Mouse (Mus musculus) intestine, embryonic 14.5 days (tissue): ENCODE results near the gene 9230102O04Rik. TPM values are rescaled to one million over a fixed set of nuclear protein-coding genes. Genes with fewer than 3 reads are reported as not detected.

ENCODE experiments used
- ATAC-seq: fragments of 200-750 bp; cut with Nextera tagmentation; replicated peaks from 2 replicates; pipeline ENCODE4 v1.8.0; 2017; ENCODE audit warnings: low read depth, moderate number of reproducible peaks, moderate TSS enrichment, moderate library complexity; ENCODE audit not compliant: low FRiP score, low TSS enrichment
- DNase-seq: peaks from one replicate; pipeline ENCODE4 v3.0.0-alpha.2; 2018; ENCODE audit warnings: low spot score
- H3K27ac ChIP-seq: fragments of 300-500 bp; sonication (generic); 2 replicates; pipeline ENCODE4 v1.5.1; 2014; ENCODE audit warnings: low read depth, mild to moderate bottlenecking, control low read depth
- H3K27me3 ChIP-seq: fragments of 300-500 bp; sonication (generic); replicated peaks from 2 replicates; pipeline ENCODE4 v1.6.1; 2014; ENCODE audit warnings: low read length, control low read depth; ENCODE audit not compliant: control insufficient read depth, insufficient read depth
- H3K36me3 ChIP-seq: fragments of 300-500 bp; sonication (generic); 2 replicates; pipeline ENCODE4 v1.6.1; 2014; ENCODE audit warnings: low read length, control low read depth; ENCODE audit not compliant: control insufficient read depth, insufficient read depth
- H3K4me1 ChIP-seq: fragments of 300-500 bp; sonication (generic); replicated peaks from 2 replicates; pipeline ENCODE4 v1.6.1; 2014; ENCODE audit warnings: low read length, control low read depth, mixed read lengths; ENCODE audit not compliant: control insufficient read depth, insufficient read depth
- H3K4me2 ChIP-seq: fragments of 300-500 bp; sonication (generic); 2 replicates; pipeline ENCODE4 v1.6.1; 2014; ENCODE audit warnings: low read length
- H3K4me3 ChIP-seq: fragments of 300-500 bp; sonication (generic); 2 replicates; pipeline ENCODE4 v1.5.1; 2014; ENCODE audit warnings: low read depth, low read length, control low read depth, mixed read lengths
- H3K9ac ChIP-seq: fragments of 300-500 bp; sonication (generic); 2 replicates; pipeline ENCODE4 v1.6.1; 2014; ENCODE audit warnings: mild to moderate bottlenecking, low read length
- H3K9me3 ChIP-seq: fragments of 300-500 bp; sonication (generic); 2 replicates; pipeline ENCODE4 v1.6.1; 2016; ENCODE audit warnings: low read length, control low read depth; ENCODE audit not compliant: control insufficient read depth
- WGBS: fragments of 180-500 bp; shearing (Covaris S2); extraction: QIAGEN DNeasy Blood & Tissue Kit; methylation state at CpG from one replicate; pipeline ENCODE4 v1.1.7; 2014; 5-methylcytosine and 5-hydroxymethylcytosine counted together
- polyA plus RNA-seq: library from polyadenylated mRNA; unstranded; fragments of >200 nt; fragmentation: Nextera tagmentation; extraction: Ambion mirVana; gene quantifications from 2 replicates; pipeline ENCODE4 v1.2.1, GENCODE M21; 2014

The 9230102O04Rik gene
- polyA plus RNA-seq, 1 experiment from 2014 or later, result not detected

- Histone ChIP-seq H3K27me3 (peaks cover 71% of the 10 kb centered on the region), H3K4me1 (no peaks in the 10 kb centered on the region), H3K36me3 (no peaks in the 10 kb centered on the region), H3K4me3 (no peak overlapping the region), H3K27ac (no peak overlapping the region), H3K9ac (no peak overlapping the region), H3K9me3 (no peaks in the 10 kb centered on the region), H3K4me2 (no peak overlapping the region)
- no peak for ATAC-seq
- WGBS, result 15% methylated on average over 8 of the region's 8 CpGs
- no peak for DNase-seq
Observed at GRCm38 (mm10) chr2:9897846-9898245, 8.5 kb upstream of the 9230102O04Rik start.

- no peaks in the 10 kb centered on the region for H3K4me1 ChIP-seq
- no peak overlapping the region for H3K9ac ChIP-seq
- H3K36me3 ChIP-seq, result no peaks in the 10 kb centered on the region
- no peak for ATAC-seq
- H3K27me3 ChIP-seq, result peaks cover 84% of the 10 kb centered on the region
- peak; percentile 67 for DNase-seq
- H3K9me3 ChIP-seq, result no peaks in the 10 kb centered on the region
- peak overlapping the region; percentile 18; the same call in 1 of the 2 replicates for H3K4me2 ChIP-seq
- WGBS, result under 1% methylated on average over 22 of the region's 22 CpGs
- H3K27ac ChIP-seq, result no peak overlapping the region
- no peak overlapping the region; the same call in 1 of the 2 replicates for H3K4me3 ChIP-seq
Observed at GRCm38 (mm10) chr2:9896097-9896770, 6.9 kb upstream of the 9230102O04Rik start.

GRCm38 (mm10) chr2:9894836-9895593 is 5.7 kb upstream of the 9230102O04Rik start:
- no peak overlapping the region for H3K27ac ChIP-seq
- H3K4me2 ChIP-seq, result no peak overlapping the region
- H3K27me3 ChIP-seq, result peaks cover 96% of the 10 kb centered on the region
- no peaks in the 10 kb centered on the region for H3K36me3 ChIP-seq
- 2% methylated on average over 19 of the region's 19 CpGs for WGBS
- DNase-seq (no peak), ATAC-seq (no peak)
- H3K4me1 ChIP-seq, result no peaks in the 10 kb centered on the region
- H3K9ac ChIP-seq, result no peak overlapping the region
- no peak overlapping the region for H3K4me3 ChIP-seq
- no peaks in the 10 kb centered on the region for H3K9me3 ChIP-seq

- H3K9me3 ChIP-seq, result no peaks in the 10 kb centered on the region
Observed at GRCm38 (mm10) chr2:9893272-9893953, 4.1 kb upstream of the 9230102O04Rik start.

GRCm38 (mm10) chr2:9892541-9892940 is 3.2 kb upstream of the 9230102O04Rik start:
- Histone ChIP-seq H3K27ac (no peak overlapping the region), H3K4me3 (no peak overlapping the region), H3K9me3 (no peaks in the 10 kb centered on the region), H3K27me3 (peaks cover 97% of the 10 kb centered on the region), H3K4me2 (no peak overlapping the region), H3K36me3 (no peaks in the 10 kb centered on the region), H3K4me1 (no peaks in the 10 kb centered on the region), H3K9ac (no peak overlapping the region)
- WGBS, result 5% methylated on average over 7 of the region's 7 CpGs
- DNase-seq (no peak), ATAC-seq (no peak)

More at GRCm38 (mm10) chr2:9893272-9893953, 4.1 kb upstream of the 9230102O04Rik start:
- Histone ChIP-seq H3K4me3 (no peak overlapping the region), H3K9ac (no peak overlapping the region), H3K4me2 (no peak overlapping the region), H3K27ac (no peak overlapping the region), H3K4me1 (no peaks in the 10 kb centered on the region), H3K36me3 (no peaks in the 10 kb centered on the region), H3K27me3 (peaks cover 96% of the 10 kb centered on the region)
- ATAC-seq (no peak), DNase-seq (no peak)
- 4% methylated on average over 6 of the region's 6 CpGs for WGBS

- Histone ChIP-seq H3K9ac (no peak overlapping the region), H3K4me3 (no peak overlapping the region), H3K4me1 (no peaks in the 10 kb centered on the region), H3K36me3 (no peaks in the 10 kb centered on the region), H3K9me3 (no peaks in the 10 kb centered on the region), H3K27ac (no peak overlapping the region), H3K27me3 (peaks cover 97% of the 10 kb centered on the region), H3K4me2 (no peak overlapping the region)
- ATAC-seq, result no peak
- no peak for DNase-seq
- 2% methylated on average over 5 of the region's 5 CpGs for WGBS
Observed at GRCm38 (mm10) chr2:9890906-9891305, 1.6 kb upstream of the 9230102O04Rik start.

GRCm38 (mm10) chr2:9890251-9890650 is 911 bp upstream of the 9230102O04Rik start:
- Histone ChIP-seq H3K4me1 (no peaks in the 10 kb centered on the region), H3K4me3 (no peak overlapping the region), H3K4me2 (no peak overlapping the region), H3K9ac (no peak overlapping the region), H3K27me3 (peaks cover 97% of the 10 kb centered on the region), H3K27ac (no peak overlapping the region), H3K36me3 (no peaks in the 10 kb centered on the region), H3K9me3 (no peaks in the 10 kb centered on the region)
- ATAC-seq (no peak), DNase-seq (no peak)
- 5% methylated on average over 8 of the region's 8 CpGs for WGBS

- peak; percentile 68 for DNase-seq
- H3K27ac ChIP-seq, result no peak within 1 kb of the TSS
- no peaks in the 10 kb centered on the region for H3K4me1 ChIP-seq
- no peak for ATAC-seq
- H3K9me3 ChIP-seq, result no peaks in the 10 kb centered on the region
- H3K4me2 ChIP-seq, result peak within 1 kb of the TSS; percentile 31
- WGBS, result 1% methylated on average over 23 of the region's 23 CpGs
- peaks cover 97% of the 10 kb centered on the region for H3K27me3 ChIP-seq
- no peaks in the 10 kb centered on the region for H3K36me3 ChIP-seq
- no peak within 1 kb of the TSS for H3K9ac ChIP-seq
- H3K4me3 ChIP-seq, result peak within 1 kb of the TSS; percentile 15; the same call in 1 of the 2 replicates
Observed at GRCm38 (mm10) chr2:9889651-9890183, 377 bp upstream of the 9230102O04Rik start, which contains the start of gene Gata3. Gene Gata3 (minus strand): TSS chr2:9890034.
